Mouse (Mus musculus) limb, embryonic 14.5 days (tissue): ENCODE measurements at regions not wholly inside any gene's neighbourhood (a gene's known extent, or its start where the extent isn't known, plus 50 kb on each side); places are given as distances from the start of the nearest gene placed in this dataset.
A peak's percentile ranks its signal among the peaks of the same experiment; 100 is the strongest.

Source experiments
- ATAC-seq: fragments of 200-750 bp; cut with Nextera tagmentation; 2 replicates; pipeline ENCODE4 v1.8.0; 2017; ENCODE audit warnings: low read depth, moderate number of reproducible peaks, moderate TSS enrichment; ENCODE audit not compliant: low FRiP score
- DNase-seq: peaks from one replicate; pipeline ENCODE4 v3.0.0-alpha.2; 2015; ENCODE audit warnings: low spot score
- H3K27ac ChIP-seq: fragments of 300-500 bp; sonication (generic); replicated peaks from 2 replicates; pipeline ENCODE4 v1.5.1; 2014; ENCODE audit warnings: low read depth, mild to moderate bottlenecking, low read length, moderate library complexity, mixed read lengths
- H3K27me3 ChIP-seq: fragments of 300-500 bp; sonication (generic); 2 replicates; pipeline ENCODE4 v1.6.1; 2014; ENCODE audit warnings: low read length, mixed read lengths; ENCODE audit not compliant: control insufficient read depth, insufficient read depth
- H3K36me3 ChIP-seq: fragments of 300-500 bp; sonication (generic); 2 replicates; pipeline ENCODE4 v1.6.1; 2014; ENCODE audit warnings: mild to moderate bottlenecking, low read length, moderate library complexity, mixed read lengths; ENCODE audit not compliant: control insufficient read depth, insufficient read depth
- H3K4me1 ChIP-seq: fragments of 300-500 bp; sonication (generic); 2 replicates; pipeline ENCODE4 v1.6.1; 2014; ENCODE audit warnings: antibody characterized with exemption, low read length, mixed read lengths; ENCODE audit not compliant: control insufficient read depth, insufficient read depth
- H3K4me2 ChIP-seq: fragments of 300-500 bp; sonication (generic); replicated peaks from 2 replicates; pipeline ENCODE4 v1.6.1; 2014; ENCODE audit warnings: low read depth, mild to moderate bottlenecking, low read length, moderate library complexity; ENCODE audit not compliant: severe bottlenecking
- H3K4me3 ChIP-seq: fragments of 300-500 bp; sonication (generic); replicated peaks from 2 replicates; pipeline ENCODE4 v1.5.1; 2014; ENCODE audit warnings: low read length
- H3K9ac ChIP-seq: fragments of 300-500 bp; sonication (generic); 2 replicates; pipeline ENCODE4 v1.6.1; 2014; ENCODE audit warnings: mild to moderate bottlenecking, low read depth, low read length, moderate library complexity; ENCODE audit not compliant: severe bottlenecking
- H3K9me3 ChIP-seq: fragments of 300-500 bp; sonication (generic); 2 replicates; pipeline ENCODE4 v1.6.1; 2016; ENCODE audit warnings: low read length; ENCODE audit not compliant: control insufficient read depth
- POLR2A ChIP-seq: fragments of 200-500 bp; IDR thresholded peaks from 2 replicates; pipeline ENCODE4 v1.8.0; 2012; ENCODE audit warnings: inconsistent platforms, mild to moderate bottlenecking, moderate library complexity, borderline replicate concordance; ENCODE audit not compliant: insufficient read depth, insufficient read length; ENCODE audit errors: extremely low read depth
- WGBS: fragments of 180-500 bp; shearing (Covaris S2); extraction: QIAGEN DNeasy Blood & Tissue Kit; methylation state at CpG from one replicate; pipeline ENCODE4 v1.1.7; 2014; 5-methylcytosine and 5-hydroxymethylcytosine counted together

DNA sequence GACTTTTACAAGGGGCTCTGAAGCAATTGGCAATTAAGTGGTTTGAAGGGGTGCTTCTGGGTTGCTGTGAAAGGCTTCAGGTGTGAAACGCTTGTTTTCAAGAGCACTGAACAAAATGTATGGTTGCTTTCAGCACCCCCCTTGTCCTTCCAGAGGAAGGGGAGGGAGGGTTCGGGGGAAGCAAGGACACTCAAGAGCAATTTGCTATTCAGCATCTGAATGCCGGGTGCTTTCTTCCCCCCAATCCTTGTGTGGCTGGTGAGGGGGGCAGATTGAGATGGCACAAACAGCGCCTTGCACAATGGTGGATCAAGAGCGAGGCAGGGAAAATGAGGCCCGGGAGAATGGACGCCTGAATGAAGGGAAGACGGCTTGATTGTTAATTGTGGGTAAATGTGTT lies 539.3 kb downstream of the Nr2f2 start:
- Histone ChIP-seq H3K36me3 (no peaks in the 10 kb centered on the region), H3K9me3 (no peaks in the 10 kb centered on the region), H3K4me2 (no peak overlapping the region), H3K4me3 (no peak overlapping the region), H3K27me3 (no peaks in the 10 kb centered on the region), H3K4me1 (no peaks in the 10 kb centered on the region), H3K27ac (no peak overlapping the region), H3K9ac (no peak overlapping the region)
- no peak for TF ChIP-seq POLR2A
- no peak for DNase-seq
- 35% methylated on average over 8 of the region's 8 CpGs for WGBS
- ATAC-seq = no peak

DNA sequence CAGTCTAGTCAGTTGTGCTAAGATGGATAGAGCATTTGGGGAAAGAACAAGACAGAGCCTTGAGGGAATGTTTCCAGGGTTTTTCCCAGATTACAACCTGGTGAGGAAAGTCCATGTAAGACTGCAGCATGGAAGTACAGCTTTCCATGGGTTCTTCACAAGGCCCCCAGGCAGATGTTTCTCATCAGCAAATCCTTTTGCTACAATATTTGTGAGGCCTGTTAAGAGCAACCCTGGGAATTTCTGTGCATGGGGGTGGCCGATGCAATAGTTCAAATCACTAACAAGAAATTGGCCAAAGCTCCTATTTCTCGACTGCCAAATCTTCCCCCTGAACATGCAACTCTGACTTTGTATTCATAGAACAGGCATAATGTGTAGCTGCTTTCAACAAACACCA lies 546.0 kb downstream of the Nr2f2 start:
- H3K27me3 ChIP-seq = no peaks in the 10 kb centered on the region
- H3K4me3 ChIP-seq = no peak overlapping the region
- TF ChIP-seq POLR2A = no peak
- WGBS = 22% methylated on average over 2 of the region's 2 CpGs
- no peaks in the 10 kb centered on the region for H3K4me1 ChIP-seq
- H3K9ac ChIP-seq = no peak overlapping the region
- H3K4me2 ChIP-seq = no peak overlapping the region
- H3K27ac ChIP-seq = no peak overlapping the region
- ATAC-seq (peak; percentile 30; the same call in 1 of the 2 replicates), DNase-seq (peak; percentile 65)
- no peaks in the 10 kb centered on the region for H3K36me3 ChIP-seq
- no peaks in the 10 kb centered on the region for H3K9me3 ChIP-seq

DNA sequence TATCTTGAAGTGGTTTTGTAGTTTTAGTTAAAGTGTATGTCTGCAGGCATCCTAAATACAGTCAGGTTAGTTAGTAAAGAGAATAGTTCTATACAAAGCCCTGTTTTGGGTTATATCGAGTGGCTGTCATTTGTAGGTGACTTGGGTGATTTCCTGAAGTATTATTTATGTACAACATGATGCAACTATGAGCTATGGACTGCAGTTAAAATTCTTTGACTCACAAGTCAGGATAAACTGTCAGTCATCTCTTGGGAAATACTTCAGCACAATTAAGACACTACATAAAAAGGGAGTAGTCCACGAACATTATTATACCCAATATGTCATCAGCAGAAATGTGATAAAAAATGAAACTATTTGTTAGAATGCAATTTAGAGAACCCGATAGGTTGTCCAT lies 554.2 kb downstream of the Nr2f2 start:
- Histone ChIP-seq H3K36me3 (no peaks in the 10 kb centered on the region), H3K27me3 (no peaks in the 10 kb centered on the region), H3K4me3 (no peak overlapping the region), H3K9ac (no peak overlapping the region), H3K4me2 (no peak overlapping the region), H3K9me3 (no peaks in the 10 kb centered on the region), H3K27ac (no peak overlapping the region), H3K4me1 (no peaks in the 10 kb centered on the region)
- WGBS = 61% methylated on average over 3 of the region's 3 CpGs
- no peak for TF ChIP-seq POLR2A
- DNase-seq = no peak
- no peak for ATAC-seq

DNA sequence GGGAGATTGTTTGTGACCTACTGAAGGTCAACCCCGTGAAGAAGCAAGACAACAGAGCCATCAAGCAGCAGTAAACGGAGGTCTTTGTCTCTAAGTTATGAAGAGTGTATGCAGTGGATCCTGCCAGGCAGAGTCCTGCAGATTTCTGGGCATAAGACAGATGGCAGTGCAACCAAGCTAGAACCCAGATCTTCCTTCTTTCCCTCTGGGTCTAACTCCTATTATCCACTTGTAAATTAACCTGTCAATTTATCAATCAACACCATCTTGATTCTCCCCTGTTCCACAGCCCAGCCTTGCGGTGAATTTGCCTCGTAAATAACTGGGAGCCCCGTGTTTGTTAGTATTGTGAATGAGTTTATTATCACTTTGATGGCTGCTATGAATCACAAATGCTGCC lies 555.7 kb downstream of the Nr2f2 start:
- Histone ChIP-seq H3K9ac (no peak overlapping the region), H3K27ac (no peak overlapping the region), H3K36me3 (no peaks in the 10 kb centered on the region), H3K9me3 (no peaks in the 10 kb centered on the region), H3K4me2 (no peak overlapping the region), H3K4me1 (no peaks in the 10 kb centered on the region), H3K27me3 (no peaks in the 10 kb centered on the region), H3K4me3 (no peak overlapping the region)
- TF ChIP-seq POLR2A = no peak
- WGBS = 15% methylated on average over 5 of the region's 5 CpGs
- no peak for ATAC-seq
- peak; percentile 10 for DNase-seq

DNA sequence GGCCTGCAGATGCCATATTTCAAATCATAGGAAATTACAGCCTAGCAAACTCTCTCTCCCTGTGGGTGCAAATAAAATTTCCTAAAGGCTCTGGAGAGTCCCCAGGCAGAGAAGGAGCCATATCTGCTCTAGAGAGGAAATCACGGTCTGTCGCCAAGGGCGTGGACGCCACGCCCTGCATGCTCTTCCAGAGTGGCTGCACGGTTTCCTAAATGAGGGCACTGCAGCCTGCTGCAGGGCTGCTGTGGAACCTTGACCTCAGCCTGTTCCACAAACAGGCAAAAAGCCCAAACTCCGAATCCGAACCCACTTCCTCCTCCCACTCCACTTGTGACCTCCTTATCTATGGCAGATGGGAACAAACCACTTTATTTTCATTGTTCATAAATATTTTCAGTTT lies 559.3 kb downstream of the Nr2f2 start:
- Histone ChIP-seq H3K27ac (no peak overlapping the region), H3K9ac (no peak overlapping the region), H3K9me3 (no peaks in the 10 kb centered on the region), H3K4me1 (no peaks in the 10 kb centered on the region), H3K4me2 (no peak overlapping the region), H3K4me3 (no peak overlapping the region), H3K27me3 (no peaks in the 10 kb centered on the region), H3K36me3 (no peaks in the 10 kb centered on the region)
- no peak for TF ChIP-seq POLR2A
- WGBS = 48% methylated on average over 8 of the region's 8 CpGs
- no peak for DNase-seq
- ATAC-seq = no peak

DNA sequence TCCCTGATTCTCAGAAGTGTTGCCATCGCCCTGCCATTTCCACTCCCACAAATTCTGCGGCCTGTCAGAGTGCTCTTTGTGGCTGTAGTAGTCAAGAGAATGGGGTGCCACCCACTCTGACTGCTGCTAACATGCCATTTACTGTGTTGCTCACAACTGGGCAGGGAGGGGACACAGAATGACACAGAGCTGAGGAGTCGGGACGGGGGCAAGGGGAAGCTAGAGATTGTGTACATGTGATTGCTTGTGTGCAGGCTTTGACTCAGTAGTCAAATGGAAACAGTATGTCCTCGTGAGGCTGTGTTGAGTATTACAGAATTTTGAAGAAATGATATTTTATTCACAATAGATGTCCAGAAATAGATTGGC lies 595.6 kb downstream of the Nr2f2 start:
- TF ChIP-seq POLR2A = no peak
- H3K4me3 ChIP-seq = no peak overlapping the region
- H3K36me3 ChIP-seq = no peaks in the 10 kb centered on the region
- no peak for ATAC-seq
- 79% methylated on average over 5 of the region's 5 CpGs for whole genome bisulfite sequencing
- H3K9me3 ChIP-seq = no peaks in the 10 kb centered on the region
- no peaks in the 10 kb centered on the region for H3K4me1 ChIP-seq
- no peak overlapping the region for H3K27ac ChIP-seq
- H3K9ac ChIP-seq = no peak overlapping the region
- no peak overlapping the region for H3K4me2 ChIP-seq
- DNase-seq = no peak
- H3K27me3 ChIP-seq = no peaks in the 10 kb centered on the region
